Mouse (Mus musculus): ENCODE data around the gene Tcf21.

DNA sequence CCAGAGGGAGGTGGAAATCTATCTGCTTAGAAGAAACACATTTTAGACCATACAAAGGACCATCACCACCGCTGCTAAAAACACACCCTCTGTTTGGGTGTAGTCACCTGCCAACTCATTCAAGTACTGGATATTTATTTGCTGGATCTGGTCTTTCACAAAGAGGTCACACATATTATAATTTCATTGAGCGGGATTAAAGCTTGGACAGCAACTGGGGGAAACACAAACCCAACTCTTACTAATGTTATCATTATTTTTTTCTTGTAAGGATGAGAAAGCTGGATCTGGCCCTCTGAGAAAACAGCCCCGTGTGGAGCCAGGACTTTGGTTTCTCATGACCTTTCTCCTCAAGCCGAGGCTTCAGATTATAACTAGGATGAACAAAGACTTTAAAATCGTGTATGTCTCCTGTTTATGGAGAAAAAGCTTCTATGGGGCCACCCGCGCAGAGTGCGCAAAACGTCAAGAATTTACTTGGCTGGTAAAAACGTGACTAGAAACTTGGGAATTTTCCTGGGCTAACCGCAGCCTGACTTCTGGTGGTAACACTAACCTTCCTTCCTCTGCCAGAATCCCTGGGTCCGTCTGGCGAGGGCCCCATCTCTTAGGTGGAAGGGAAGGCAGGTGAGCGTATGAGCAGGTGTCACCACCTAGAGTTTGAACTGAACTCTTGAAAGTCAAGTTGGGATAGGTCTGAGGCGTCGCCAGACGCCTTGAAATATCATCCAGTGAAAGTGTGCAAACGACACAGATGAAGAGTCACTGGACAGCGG, 4.3 kb downstream of the Tcf21 start:
- TF ChIP-seq CTCF (IDR thresholded peaks at IDR 0.05; ENCODE audit: borderline replicate concordance, insufficient read depth, low read length) (no peak), POLR2A (IDR thresholded peaks at IDR 0.05; ENCODE audit: low read depth, low read length) (no peak)
